Mouse (Mus musculus) T-helper 17 cell (primary cell): ENCODE data around the gene Fars2.
"Not testable (repeated sequence)": the region's sequence is repeated elsewhere in the genome, so short reads cannot be mapped to it uniquely, and the experiment has no call there.

Source experiments
- in situ Hi-C, 2 experiments: fragments of 300-600 bp; cut with MboI, MseI; formaldehyde crosslinking; loops; 1 replicate in 1 of 2; 2 replicates in 1 of 2; pipeline ENCODE4 v1.15.1; 2025; ENCODE audit warnings: high pct_unique_total_duplicates in 2 of 2

The Fars2 gene

GRCm38 (mm10) chr13:36140247-36141016, 23.2 kb downstream of the Fars2 start:
- in situ Hi-C loops: no loop called here

GRCm38 (mm10) chr13:36145601-36146000, 28.4 kb downstream of the Fars2 start:
- in situ Hi-C loops: no loop called here

GRCm38 (mm10) chr13:36149175-36149939, 32.1 kb downstream of the Fars2 start:
- in situ Hi-C loops: no loop called here

- in situ Hi-C loops: no loop called here
Measured at GRCm38 (mm10) chr13:36150272-36150671, 33.1 kb downstream of the Fars2 start.

- in situ Hi-C loops: no loop called here
Measured at GRCm38 (mm10) chr13:36152728-36153498, 35.7 kb downstream of the Fars2 start.

GRCm38 (mm10) chr13:36156340-36156931, 39.2 kb downstream of the Fars2 start:
- in situ Hi-C loops: no loop called here

- in situ Hi-C loops: no loop called here
Measured at GRCm38 (mm10) chr13:36163411-36163810, 46.2 kb downstream of the Fars2 start.

GRCm38 (mm10) chr13:36163898-36164297, 46.7 kb downstream of the Fars2 start:
- in situ Hi-C loops: no loop called here

GRCm38 (mm10) chr13:36172981-36173380, 55.8 kb downstream of the Fars2 start:
- in situ Hi-C loops: not testable (repeated sequence)

GRCm38 (mm10) chr13:36174101-36174500, 56.9 kb downstream of the Fars2 start:
- in situ Hi-C loops: no loop called here

GRCm38 (mm10) chr13:36174772-36175171, 57.6 kb downstream of the Fars2 start:
- in situ Hi-C loops: no loop called here

- in situ Hi-C loops: no loop called here
Measured at GRCm38 (mm10) chr13:36181231-36181630, 64.0 kb downstream of the Fars2 start.

GRCm38 (mm10) chr13:36190577-36190976, 73.4 kb downstream of the Fars2 start:
- in situ Hi-C loops: no loop called here

GRCm38 (mm10) chr13:36193484-36194113, 76.4 kb downstream of the Fars2 start:
- in situ Hi-C loops: no loop called here

GRCm38 (mm10) chr13:36199288-36199687, 82.1 kb downstream of the Fars2 start:
- in situ Hi-C loops: no loop called here

GRCm38 (mm10) chr13:36200453-36200852, 83.2 kb downstream of the Fars2 start:
- in situ Hi-C loops: no loop called here

GRCm38 (mm10) chr13:36202496-36202895, 85.3 kb downstream of the Fars2 start:
- in situ Hi-C loops: no loop called here

GRCm38 (mm10) chr13:36203014-36203413, 85.8 kb downstream of the Fars2 start:
- in situ Hi-C loops: no loop called here

- in situ Hi-C loops: no loop called here
Measured at GRCm38 (mm10) chr13:36204320-36204719, 87.1 kb downstream of the Fars2 start.

GRCm38 (mm10) chr13:36210965-36211364, 93.8 kb downstream of the Fars2 start:
- in situ Hi-C loops: no loop called here

- in situ Hi-C loops: no loop called here
Measured at GRCm38 (mm10) chr13:36214056-36214455, 96.8 kb downstream of the Fars2 start.
